Mouse (Mus musculus) heart, adult 18-20 months (tissue): ENCODE data around the gene Lyrm9. TPM values are rescaled to one million over a fixed set of nuclear protein-coding genes. Genes with fewer than 3 reads are reported as not detected.

Source experiments
- DNase-seq, 2 experiments: peaks; one replicate each; pipeline ENCODE4 v3.0.0; 2021 to 2022; ENCODE audit warnings: mixed read lengths in 1 of 2
- long read RNA-seq, 2 experiments: library from polyadenylated mRNA; stranded (forward); transcript quantifications; one replicate each; pipeline ENCODE4 v2.0.0; 2021
- total RNA-seq, 2 experiments: library from RNA; stranded (reverse); gene quantifications; 2 replicates each; pipeline ENCODE4 v1.2.3; 2021

Lyrm9 gene
- 10 to 100 TPM; 36.4 to 39.4 TPM for total RNA-seq
- long read RNA-seq, experiment 1, full-length matches to known transcripts: 35 of 43 reads
- long read RNA-seq, experiment 1, partial matches to known transcripts: 1 of 43 reads
- long read RNA-seq, experiment 1, other reads (novel, unspliced or antisense): 7 of 43 reads
- long read RNA-seq, experiment 2, full-length matches to known transcripts: 16 of 22 reads
- long read RNA-seq, experiment 2, partial matches to known transcripts: 1 of 22 reads
- long read RNA-seq, experiment 2, other reads (novel, unspliced or antisense): 5 of 22 reads

GRCm38 (mm10) chr11:78826442-78827013, at the start of gene Lyrm9:
Gene Lyrm9 (plus strand): TSS chr11:78826584.
- DNase-seq: peak; percentile 97 to 99

DNA sequence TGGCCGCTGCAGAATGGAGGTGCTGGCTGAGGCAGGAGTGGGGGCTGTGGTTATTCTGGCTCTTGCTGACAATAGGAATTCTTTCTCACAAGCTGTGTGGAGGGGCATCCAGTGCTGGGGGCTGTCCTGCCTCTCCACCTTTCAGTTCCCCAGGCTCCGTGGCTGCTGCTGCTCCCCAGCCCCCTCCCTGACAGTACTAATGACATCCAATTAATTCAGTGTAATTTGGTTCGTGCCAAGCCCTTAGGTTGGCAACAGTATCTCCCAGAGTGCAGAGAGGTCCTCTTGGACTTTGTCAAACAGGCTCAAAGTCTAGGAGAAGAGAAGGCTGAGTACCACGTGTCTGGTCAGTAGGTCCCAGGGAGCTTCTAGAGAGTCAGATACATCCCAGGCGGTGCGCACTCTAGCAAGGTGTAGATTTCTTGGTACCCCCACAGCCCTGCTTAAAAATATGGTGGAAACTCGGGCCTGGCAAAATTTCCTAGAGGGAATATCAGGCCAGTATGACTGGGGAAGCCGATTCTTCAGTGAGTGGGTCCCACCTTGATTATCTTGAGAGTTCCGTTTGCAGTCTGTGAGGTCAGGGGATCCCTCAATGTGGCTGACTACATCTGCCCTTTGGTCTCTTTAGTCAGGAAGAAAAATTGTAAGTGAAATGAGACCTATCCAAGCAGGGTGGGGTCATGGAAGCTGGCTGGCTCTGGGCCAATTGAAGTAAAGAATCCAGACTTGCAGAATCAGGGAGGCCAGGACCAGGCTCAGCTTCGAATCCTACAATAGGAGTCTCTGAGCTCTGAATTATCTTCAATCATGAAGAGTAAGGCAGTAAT, 48.3 kb upstream of the Lyrm9 start:
- DNase-seq: no peak

DNA sequence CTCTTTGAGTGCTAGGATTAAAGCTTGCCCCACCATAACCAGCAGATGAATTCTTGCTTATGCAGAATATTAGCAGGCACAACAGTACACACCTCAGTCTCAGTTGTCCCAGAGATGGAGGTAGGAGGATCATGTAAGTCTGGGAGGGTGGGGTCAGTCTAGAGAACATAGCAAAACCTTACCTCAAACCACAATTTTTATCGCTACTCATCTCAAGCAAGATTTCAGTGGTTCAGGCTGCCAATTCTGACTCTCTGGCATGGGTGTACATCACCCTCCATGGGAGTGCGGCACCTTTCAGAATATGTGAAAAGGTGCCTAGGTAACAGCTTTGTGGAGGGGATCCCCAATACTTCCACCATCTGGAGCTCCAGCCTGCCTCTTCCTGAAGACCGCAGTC, 46.4 kb upstream of the Lyrm9 start:
- DNase-seq: no peak

GRCm38 (mm10) chr11:78780571-78780970, 45.8 kb upstream of the Lyrm9 start:
- DNase-seq: no peak

DNA sequence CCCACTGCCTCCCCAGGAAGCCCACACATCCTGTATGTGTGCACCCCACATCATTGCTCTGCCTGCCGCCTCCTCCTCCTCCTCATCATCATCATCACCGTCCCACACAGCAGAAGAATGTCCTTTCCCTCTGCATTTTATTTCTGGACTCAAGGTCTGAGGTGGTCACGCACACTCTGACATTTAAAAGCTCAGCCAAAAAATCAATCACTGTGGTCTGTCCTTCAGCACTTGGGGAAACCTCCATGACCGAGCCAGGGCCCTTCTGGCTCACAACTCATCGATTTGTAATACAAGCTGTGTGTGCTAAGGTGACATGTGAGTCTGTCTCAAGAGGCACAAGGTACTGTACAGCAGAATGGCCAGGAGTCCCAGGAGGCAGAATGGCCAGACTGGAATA, 44.1 kb upstream of the Lyrm9 start:
- no peak for DNase-seq

DNA sequence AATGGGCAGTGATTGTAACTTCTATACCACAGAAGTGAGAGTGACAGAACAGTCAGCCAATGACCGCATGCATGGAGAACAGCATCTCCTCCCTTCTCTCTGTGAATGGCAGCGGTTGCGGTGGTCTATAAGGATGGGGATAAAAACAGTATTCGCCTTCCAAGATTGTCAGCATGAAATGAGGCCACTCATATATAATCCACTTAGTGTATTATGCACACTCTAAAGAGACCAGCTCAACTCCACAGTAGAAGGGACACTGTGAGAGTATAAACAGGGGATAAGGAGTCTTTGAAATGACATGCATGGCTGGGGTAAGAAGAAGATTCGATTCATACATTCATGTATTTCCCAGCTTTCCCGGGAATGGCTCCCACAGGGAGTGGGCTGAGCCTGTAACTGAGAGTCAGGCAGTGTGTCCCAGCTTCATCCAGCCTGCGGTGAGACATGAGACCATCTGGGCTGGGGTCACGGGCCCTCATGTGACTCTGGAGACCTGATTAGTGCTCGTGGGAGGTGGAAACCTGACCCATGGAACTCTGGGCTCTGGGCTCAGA, 43.5 kb upstream of the Lyrm9 start:
- DNase-seq: no peak

DNA sequence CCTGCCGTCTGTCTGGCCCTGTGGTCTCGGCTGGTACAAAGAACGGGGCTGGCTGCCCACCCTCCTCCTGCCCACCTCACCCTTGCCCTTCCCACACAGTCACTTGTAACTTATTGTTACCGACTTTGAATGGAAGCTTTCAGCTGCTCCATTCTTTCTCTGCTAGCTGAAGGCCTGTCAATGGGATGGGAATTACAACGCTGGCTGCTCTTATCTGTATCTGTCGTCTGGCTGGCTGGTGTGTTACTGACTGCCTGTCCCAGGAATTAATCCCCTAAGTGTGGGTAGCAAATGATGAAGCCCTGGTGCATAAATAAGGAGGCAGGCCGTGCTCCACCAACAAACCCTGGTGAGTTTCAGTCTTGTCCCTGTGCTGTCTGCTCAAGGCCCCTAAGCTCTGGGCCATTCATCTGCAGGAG, 40.4 kb upstream of the Lyrm9 start:
- DNase-seq: no peak

GRCm38 (mm10) chr11:78789370-78790060, 36.9 kb upstream of the Lyrm9 start:
- no peak for DNase-seq

GRCm38 (mm10) chr11:78791582-78791981, 34.8 kb upstream of the Lyrm9 start:
- peak; percentile 60 to 62 for DNase-seq

DNA sequence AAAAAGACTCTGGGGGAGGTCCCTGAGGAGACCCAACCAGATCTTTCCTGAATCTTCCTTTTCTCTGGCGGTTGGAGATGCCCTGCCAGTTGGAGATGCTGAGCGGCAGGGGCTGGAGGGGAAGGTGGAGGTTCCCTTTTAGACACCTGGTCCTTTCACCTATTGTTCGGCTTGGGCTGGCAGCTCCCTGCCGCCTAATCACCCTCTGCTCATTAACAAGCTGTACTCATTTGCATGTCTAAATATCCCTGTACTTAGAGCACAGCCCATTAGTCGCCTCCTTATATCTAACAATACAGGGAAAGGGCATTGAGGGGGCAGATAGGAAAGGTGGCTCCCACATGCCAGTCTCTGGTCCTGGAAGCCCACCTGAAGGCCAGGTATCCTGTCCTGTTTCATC, 34.3 kb upstream of the Lyrm9 start:
- no peak for DNase-seq

- no peak for DNase-seq
Measured at GRCm38 (mm10) chr11:78792465-78792864, 33.9 kb upstream of the Lyrm9 start.

GRCm38 (mm10) chr11:78793116-78793515, 33.3 kb upstream of the Lyrm9 start:
- no peak for DNase-seq

DNA sequence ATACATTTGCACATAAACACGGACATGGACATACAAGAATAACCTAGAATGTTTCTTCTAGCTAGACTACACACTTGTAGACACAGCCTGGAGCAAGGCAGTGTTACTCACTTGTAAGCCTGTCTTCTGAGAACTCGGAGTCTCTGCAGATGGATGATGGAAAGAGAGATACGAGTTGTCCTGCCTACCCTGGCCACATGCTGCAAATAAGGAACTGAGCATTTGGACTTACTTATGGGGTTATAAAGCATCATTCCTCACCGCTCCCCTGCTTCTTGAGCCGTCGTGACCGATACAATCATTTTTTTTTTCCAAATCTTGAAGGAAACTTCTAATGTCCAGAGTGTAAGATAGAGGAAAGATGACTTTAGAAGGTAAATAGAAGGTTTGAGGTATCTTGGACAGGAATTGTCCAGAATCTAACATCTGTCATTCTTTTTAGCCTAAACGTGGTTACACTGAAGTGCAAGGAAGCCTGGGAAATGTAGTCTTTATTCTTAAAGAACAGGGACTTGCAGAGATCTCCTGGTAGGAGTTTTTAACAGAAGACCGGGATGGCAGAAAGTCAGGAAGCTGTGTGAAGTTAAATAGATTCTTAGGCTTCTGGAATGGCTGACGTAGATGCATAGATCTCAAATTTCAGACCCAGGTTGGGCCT, 30.2 kb upstream of the Lyrm9 start:
- DNase-seq: no peak

- no peak for DNase-seq
Measured at GRCm38 (mm10) chr11:78801094-78801493, 25.3 kb upstream of the Lyrm9 start.

DNA sequence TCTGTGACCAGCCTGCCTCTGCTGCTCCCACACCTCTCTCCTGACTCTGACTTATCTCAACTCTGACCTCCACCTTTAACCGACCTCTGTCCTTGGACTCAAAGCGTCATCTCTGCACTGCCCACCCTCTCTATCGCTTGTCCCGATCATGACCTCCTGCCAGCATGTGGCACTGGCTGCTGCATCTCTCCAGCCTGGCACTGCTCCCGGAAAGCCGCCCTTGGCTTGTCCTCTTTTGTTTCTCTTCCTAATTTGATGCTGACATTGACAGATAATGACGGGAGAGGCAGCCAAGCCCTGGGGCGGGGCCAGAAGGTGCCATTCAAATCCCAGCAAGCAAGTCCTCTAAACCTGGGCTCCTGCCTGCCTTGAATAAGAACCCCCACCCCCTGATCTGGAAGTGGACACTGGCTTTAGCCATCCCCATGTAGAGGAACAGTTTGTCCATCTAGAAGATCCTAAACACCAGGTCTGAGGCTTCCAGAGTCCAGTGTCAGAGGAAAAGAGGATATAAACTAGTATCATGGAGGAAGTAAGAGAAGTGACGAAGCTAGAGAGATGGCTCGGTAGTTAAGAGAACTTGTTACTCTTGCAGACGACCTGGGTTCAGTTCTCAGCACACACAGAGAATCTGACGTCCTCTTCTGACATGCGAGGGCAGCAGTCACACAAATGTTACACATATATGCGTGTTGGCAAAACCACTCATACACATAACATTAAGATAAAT, 22.6 kb upstream of the Lyrm9 start:
- DNase-seq: peak; percentile 89 to 91

DNA sequence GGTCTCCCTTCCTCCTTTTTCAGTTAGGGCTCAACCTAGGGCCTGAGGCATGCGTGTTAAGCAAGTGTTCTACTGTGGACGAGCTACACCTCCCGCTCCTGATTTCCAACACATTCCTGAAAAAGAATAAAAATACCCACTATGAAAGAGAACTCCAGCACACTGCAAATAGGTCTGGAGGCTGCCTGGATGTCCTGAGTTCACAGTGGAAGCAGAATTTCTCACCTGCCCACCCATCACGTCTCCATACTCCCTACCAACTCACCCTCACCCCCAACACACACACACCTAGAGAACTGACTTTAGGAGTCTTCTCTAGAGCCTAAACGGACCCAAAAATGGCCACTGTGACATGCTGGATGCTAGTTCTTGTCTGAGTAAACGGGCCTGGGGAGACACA, 21.8 kb upstream of the Lyrm9 start:
- no peak for DNase-seq

DNA sequence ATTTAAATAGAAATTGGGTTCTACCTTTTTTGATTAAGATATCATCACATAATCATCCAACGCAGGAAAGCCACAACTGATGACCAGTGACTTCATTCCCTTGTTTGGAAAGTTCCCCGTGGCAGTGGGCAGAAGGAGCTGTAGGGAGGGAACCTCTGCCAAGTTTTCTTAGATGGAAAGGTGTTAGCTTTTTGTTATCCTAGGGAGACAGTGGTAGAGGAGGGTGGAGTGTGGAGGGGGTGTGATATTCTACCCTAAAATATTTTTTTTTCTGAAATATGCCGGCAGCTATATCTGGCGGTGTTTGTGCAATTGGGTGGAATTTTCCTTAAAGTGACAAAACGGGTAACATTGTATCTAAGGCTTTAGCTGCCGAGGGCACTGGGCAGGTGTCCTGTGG, 21.2 kb upstream of the Lyrm9 start:
- no peak for DNase-seq

- DNase-seq: no peak
Measured at GRCm38 (mm10) chr11:78805691-78806137, 20.7 kb upstream of the Lyrm9 start.

GRCm38 (mm10) chr11:78807341-78808108, 18.9 kb upstream of the Lyrm9 start:
- peak in 1 of 2 experiments; percentile 15 for DNase-seq

GRCm38 (mm10) chr11:78809398-78809797, 17.0 kb upstream of the Lyrm9 start:
- no peak for DNase-seq
